Mouse (Mus musculus) embryonic facial prominence, embryonic 15.5 days (tissue): ENCODE measurements around the gene Chmp4b. TPM values are rescaled to one million over a fixed set of nuclear protein-coding genes. Genes with fewer than 3 reads are reported as not detected.

ENCODE experiments used
- ATAC-seq: fragments of 200-750 bp; cut with Nextera tagmentation; 2 replicates; pipeline ENCODE4 v1.8.0; 2017; ENCODE audit warnings: low read depth, moderate TSS enrichment; ENCODE audit not compliant: insufficient number of reproducible peaks, low FRiP score, low TSS enrichment
- H3K27ac ChIP-seq: fragments of 300-500 bp; sonication (generic); replicated peaks from 2 replicates; pipeline ENCODE4 v1.5.1; 2015; ENCODE audit warnings: mild to moderate bottlenecking, inconsistent platforms
- H3K27me3 ChIP-seq: fragments of 300-500 bp; sonication (generic); 2 replicates; pipeline ENCODE4 v1.6.1; 2015; ENCODE audit warnings: inconsistent platforms
- H3K36me3 ChIP-seq: fragments of 300-500 bp; sonication (generic); 2 replicates; pipeline ENCODE4 v1.6.1; 2015; ENCODE audit warnings: mild to moderate bottlenecking, inconsistent platforms
- H3K4me1 ChIP-seq: fragments of 300-500 bp; sonication (generic); 2 replicates; pipeline ENCODE4 v1.6.1; 2015; ENCODE audit warnings: inconsistent platforms
- H3K4me2 ChIP-seq: fragments of 300-500 bp; sonication (generic); replicated peaks from 2 replicates; pipeline ENCODE4 v1.6.1; 2015; ENCODE audit warnings: mild to moderate bottlenecking, inconsistent platforms
- H3K4me3 ChIP-seq: fragments of 300-500 bp; sonication (generic); replicated peaks from 2 replicates; pipeline ENCODE4 v1.5.1; 2015; ENCODE audit warnings: mild to moderate bottlenecking, inconsistent platforms
- H3K9ac ChIP-seq: fragments of 300-500 bp; sonication (generic); 2 replicates; pipeline ENCODE4 v1.6.1; 2015; ENCODE audit warnings: inconsistent platforms
- H3K9me3 ChIP-seq: fragments of 300-500 bp; sonication (generic); replicated peaks from 2 replicates; pipeline ENCODE4 v1.6.1; 2016; ENCODE audit warnings: inconsistent platforms
- WGBS: fragments of 180-500 bp; shearing (Covaris S2); methylation state at CpG from one replicate; pipeline ENCODE4 v1.1.7; 2015; 5-methylcytosine and 5-hydroxymethylcytosine counted together
- polyA plus RNA-seq: library from polyadenylated mRNA; unstranded; fragments of >200 nt; fragmentation: Nextera tagmentation; extraction: Ambion mirVana; gene quantifications from 2 replicates; pipeline ENCODE4 v1.2.1, GENCODE M21; 2015

The Chmp4b gene
- polyA plus RNA-seq, 1 experiment from 2014 or later: 38.1 TPM

DNA sequence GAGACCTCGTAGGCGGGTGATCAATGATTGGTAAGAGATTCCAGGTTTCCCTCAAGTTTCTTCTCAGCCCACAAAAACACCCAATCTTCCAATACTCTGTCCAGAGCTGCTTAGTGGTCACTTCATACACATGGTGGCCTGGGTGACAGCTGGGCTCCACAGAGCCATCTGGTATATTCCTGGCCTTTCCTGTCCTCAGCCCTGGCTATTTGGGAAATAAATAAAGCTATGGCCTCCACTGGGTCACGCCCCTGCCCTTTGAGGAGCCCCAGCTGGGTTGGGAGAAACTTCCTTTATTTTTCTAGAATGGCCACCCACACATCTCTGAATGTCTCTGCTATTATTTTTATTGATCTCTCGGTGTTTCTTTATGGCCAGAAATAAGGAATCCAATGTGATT is 72.0 kb downstream of the Chmp4b start:
- Histone ChIP-seq H3K9me3 (no peaks in the 10 kb centered on the region), H3K4me1 (no peaks in the 10 kb centered on the region), H3K4me3 (no peak overlapping the region), H3K4me2 (no peak overlapping the region), H3K9ac (no peak overlapping the region), H3K36me3 (no peaks in the 10 kb centered on the region), H3K27me3 (no peaks in the 10 kb centered on the region), H3K27ac (no peak overlapping the region)
- 87% methylated on average over 4 of the region's 4 CpGs for WGBS
- no peak for ATAC-seq

DNA sequence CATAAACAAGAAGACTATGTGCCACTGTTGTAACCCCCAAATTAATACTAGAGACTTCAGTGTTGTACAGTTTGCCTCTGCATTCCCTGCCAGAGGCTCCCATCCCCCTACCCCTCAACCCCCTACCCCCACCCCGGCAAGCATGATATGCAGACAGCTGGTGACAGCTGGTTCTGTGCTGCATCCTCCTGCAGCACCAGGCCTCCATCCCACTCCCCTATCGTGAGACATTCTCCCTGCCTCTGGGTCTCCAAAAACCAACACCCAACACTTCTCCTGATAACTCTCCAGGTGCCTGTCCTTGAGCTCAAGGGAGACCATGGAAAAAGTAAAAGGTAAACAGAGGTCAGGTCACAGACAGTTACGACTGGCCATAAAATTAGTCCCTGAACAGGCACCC is 78.2 kb downstream of the Chmp4b start:
- H3K36me3 ChIP-seq: no peaks in the 10 kb centered on the region
- no peak overlapping the region for H3K4me3 ChIP-seq
- no peak overlapping the region for H3K27ac ChIP-seq
- H3K9ac ChIP-seq: no peak overlapping the region
- 45% methylated on average over 3 of the region's 3 CpGs for WGBS
- H3K9me3 ChIP-seq: no peaks in the 10 kb centered on the region
- no peak overlapping the region for H3K4me2 ChIP-seq
- peaks cover 6% of the 10 kb centered on the region; the same call in 1 of the 2 replicates for H3K4me1 ChIP-seq
- no peaks in the 10 kb centered on the region for H3K27me3 ChIP-seq
- no peak for ATAC-seq

DNA sequence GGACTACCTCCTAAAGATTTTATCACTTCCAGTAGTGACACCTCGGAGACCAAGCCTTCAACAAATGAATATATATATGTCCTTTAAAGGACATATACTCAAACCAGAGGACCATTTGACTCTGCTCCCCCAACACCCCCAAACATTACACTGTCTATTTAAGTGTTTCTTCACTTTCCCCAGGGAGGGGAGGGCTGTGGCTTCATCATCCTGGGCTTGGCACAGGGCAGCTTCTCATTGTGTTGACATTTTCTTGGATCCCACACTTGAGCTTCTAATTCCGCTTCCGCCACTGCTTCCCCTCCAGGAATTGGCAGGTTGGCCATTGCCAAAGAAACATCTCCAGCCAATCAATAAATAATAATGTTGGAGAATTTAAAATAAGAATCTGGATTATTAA is 79.3 kb downstream of the Chmp4b start:
- WGBS: 64% methylated on average over 3 of the region's 3 CpGs
- no peaks in the 10 kb centered on the region for H3K9me3 ChIP-seq
- H3K4me3 ChIP-seq: no peak overlapping the region
- H3K9ac ChIP-seq: no peak overlapping the region
- peaks cover 6% of the 10 kb centered on the region; the same call in 1 of the 2 replicates for H3K4me1 ChIP-seq
- no peak for ATAC-seq
- H3K4me2 ChIP-seq: no peak overlapping the region
- H3K27ac ChIP-seq: no peak overlapping the region
- no peaks in the 10 kb centered on the region for H3K36me3 ChIP-seq
- no peaks in the 10 kb centered on the region for H3K27me3 ChIP-seq

DNA sequence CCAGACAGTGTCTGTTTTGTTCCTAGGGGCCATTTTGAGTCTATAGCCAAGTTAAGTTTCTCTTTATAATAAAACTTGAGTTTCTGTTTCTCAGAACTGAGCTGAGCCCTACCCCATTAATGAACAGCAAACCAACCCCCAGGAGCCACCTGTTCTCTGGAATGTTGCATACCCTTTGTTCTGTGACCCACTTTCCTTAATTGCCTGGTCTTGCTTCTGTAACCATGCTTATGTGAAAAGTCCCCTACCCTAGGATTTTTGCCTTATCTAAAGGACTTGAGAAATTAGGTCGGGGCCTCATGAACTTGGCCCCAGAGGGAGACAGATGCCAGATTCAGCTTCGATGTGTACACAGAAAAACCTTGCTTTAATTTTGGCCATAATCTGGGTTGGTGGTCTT is 80.4 kb downstream of the Chmp4b start:
- Histone ChIP-seq H3K27me3 (no peaks in the 10 kb centered on the region), H3K9me3 (no peaks in the 10 kb centered on the region), H3K4me1 (peaks cover 6% of the 10 kb centered on the region; the same call in 1 of the 2 replicates), H3K4me3 (no peak overlapping the region), H3K4me2 (no peak overlapping the region), H3K9ac (no peak overlapping the region), H3K27ac (no peak overlapping the region), H3K36me3 (no peaks in the 10 kb centered on the region)
- 42% methylated on average over 2 of the region's 2 CpGs for WGBS
- no peak for ATAC-seq

DNA sequence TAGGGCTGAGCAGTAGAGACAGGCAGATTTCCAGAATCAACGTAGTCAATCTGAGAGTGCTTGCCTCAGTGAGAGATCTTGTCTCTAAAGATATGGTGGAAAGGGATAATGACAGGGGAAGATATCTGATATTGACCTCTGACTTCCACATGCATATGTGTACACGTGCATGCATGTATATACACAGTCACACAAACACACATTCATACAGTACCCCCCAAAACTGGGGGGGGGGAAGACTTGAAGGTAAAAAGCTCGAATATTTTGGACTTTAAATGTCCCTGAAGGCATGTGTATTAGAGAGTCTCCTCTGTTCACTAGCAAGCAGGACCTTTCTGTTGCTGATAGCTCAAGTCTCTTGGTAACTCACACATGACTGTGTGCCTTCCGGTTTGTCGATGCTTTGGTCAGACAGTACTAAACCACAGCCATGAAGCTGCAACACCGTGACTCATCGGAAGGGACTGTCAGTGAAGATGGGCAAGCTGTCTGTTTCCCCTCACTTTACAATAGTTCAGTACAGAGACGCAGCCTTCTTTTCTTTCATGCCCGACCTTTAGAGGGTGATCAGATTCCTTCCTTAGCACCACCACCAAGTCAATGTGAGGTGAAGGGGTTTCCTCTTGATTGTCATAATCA is 81.1 kb downstream of the Chmp4b start:
- no peak overlapping the region for H3K9ac ChIP-seq
- H3K4me2 ChIP-seq: no peak overlapping the region
- H3K27ac ChIP-seq: no peak overlapping the region
- no peaks in the 10 kb centered on the region for H3K9me3 ChIP-seq
- no peaks in the 10 kb centered on the region for H3K27me3 ChIP-seq
- ATAC-seq: no peak
- H3K4me1 ChIP-seq: peaks cover 6% of the 10 kb centered on the region; the same call in 1 of the 2 replicates
- no peaks in the 10 kb centered on the region for H3K36me3 ChIP-seq
- 62% methylated on average over 9 of the region's 9 CpGs for WGBS
- no peak overlapping the region for H3K4me3 ChIP-seq

DNA sequence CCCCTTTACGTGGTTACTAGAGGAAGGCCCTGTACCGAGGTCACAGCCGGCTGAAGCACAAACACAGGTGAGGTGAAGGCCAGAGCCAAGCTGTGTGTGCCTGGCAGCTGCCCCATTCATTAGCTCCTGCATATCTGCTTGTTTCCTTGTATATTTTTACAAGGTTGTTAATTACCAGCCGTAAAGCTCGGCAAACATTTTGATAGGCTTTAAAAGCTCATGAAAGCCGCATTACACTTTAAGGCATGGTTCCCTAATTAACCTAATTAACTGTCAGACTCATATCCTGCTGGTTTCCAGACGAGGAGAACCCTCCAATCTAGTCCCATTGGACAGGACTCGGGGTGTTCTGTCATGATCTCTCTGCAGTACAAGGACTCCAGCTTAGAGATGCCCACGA is 83.5 kb downstream of the Chmp4b start:
- Histone ChIP-seq H3K27me3 (no peaks in the 10 kb centered on the region), H3K4me1 (peaks cover 6% of the 10 kb centered on the region; the same call in 1 of the 2 replicates), H3K9me3 (no peaks in the 10 kb centered on the region), H3K4me2 (no peak overlapping the region), H3K9ac (no peak overlapping the region), H3K36me3 (no peaks in the 10 kb centered on the region), H3K4me3 (no peak overlapping the region), H3K27ac (no peak overlapping the region)
- WGBS: 60% methylated on average over 9 of the region's 9 CpGs
- ATAC-seq: no peak

DNA sequence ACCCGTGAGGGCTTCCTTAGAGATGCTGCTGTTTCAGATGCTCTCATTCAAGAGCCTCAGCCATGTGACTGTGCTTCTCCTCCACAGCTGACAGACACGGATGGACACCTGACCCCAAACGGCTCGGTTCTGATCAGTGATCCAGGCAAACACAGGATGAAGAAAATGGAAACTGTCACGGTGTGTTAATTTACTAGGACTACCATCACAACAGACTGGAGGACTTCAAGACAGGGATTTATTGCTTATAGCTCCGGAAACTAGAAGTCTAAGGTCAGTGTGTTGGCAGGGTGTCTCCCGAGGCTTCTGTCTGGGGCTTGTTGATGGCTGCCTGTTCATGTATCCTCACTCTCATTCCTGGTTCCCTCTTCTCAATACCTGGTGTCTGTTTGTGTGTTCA is 83.9 kb downstream of the Chmp4b start:
- Histone ChIP-seq H3K4me2 (no peak overlapping the region), H3K9me3 (no peaks in the 10 kb centered on the region), H3K36me3 (no peaks in the 10 kb centered on the region), H3K27me3 (no peaks in the 10 kb centered on the region), H3K4me1 (peaks cover 6% of the 10 kb centered on the region; the same call in 1 of the 2 replicates), H3K9ac (no peak overlapping the region), H3K27ac (no peak overlapping the region), H3K4me3 (no peak overlapping the region)
- no peak for ATAC-seq
- 50% methylated on average over 7 of the region's 7 CpGs for WGBS

DNA sequence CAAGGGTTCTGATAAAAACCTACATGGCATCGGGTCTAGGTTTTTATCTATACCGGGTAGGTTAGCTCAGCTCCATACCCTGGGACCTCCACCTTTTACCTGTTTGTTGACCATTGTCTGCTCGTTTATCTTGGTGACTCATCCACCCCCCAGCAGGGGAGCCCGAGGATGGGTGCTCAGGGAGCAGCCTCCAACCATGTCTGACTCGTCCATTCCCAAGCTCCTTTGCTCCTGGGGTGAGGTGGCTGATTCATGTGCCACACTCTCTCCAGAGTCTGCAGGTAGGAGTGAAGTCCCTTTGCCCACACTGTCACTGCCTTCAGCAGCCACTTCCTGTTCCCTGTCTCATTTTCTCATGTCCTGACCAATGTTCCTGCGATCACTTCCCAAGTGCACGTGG is 84.5 kb downstream of the Chmp4b start:
- peaks cover 4% of the 10 kb centered on the region; the same call in 1 of the 2 replicates for H3K4me1 ChIP-seq
- no peak for ATAC-seq
- H3K27me3 ChIP-seq: no peaks in the 10 kb centered on the region
- H3K4me2 ChIP-seq: no peak overlapping the region
- H3K27ac ChIP-seq: no peak overlapping the region
- H3K9me3 ChIP-seq: no peaks in the 10 kb centered on the region
- no peak overlapping the region for H3K4me3 ChIP-seq
- no peaks in the 10 kb centered on the region for H3K36me3 ChIP-seq
- WGBS: 80% methylated on average over 7 of the region's 7 CpGs
- no peak overlapping the region for H3K9ac ChIP-seq

DNA sequence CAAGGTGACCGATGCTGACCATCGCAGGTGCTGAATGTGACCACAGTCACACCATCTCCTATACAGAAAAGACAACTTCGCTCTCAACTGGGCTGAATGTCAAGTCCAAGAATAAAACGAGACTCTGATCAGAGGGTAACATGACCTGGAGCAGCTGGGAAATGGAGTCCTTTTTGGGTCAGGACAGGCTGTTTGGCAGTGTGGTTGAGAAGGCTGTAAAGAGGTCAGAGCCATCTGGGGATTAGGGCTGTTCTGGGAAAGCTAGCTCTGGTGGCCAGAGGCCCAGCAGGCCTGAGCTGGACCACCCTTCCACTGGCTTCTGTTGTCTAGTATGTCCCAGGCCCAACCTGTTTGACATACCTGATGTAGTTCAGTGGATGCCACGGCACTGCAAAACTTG is 87.1 kb downstream of the Chmp4b start:
- Histone ChIP-seq H3K4me2 (no peak overlapping the region), H3K4me1 (no peaks in the 10 kb centered on the region), H3K9ac (no peak overlapping the region), H3K27ac (no peak overlapping the region), H3K4me3 (no peak overlapping the region), H3K9me3 (no peaks in the 10 kb centered on the region), H3K36me3 (no peaks in the 10 kb centered on the region), H3K27me3 (no peaks in the 10 kb centered on the region)
- WGBS: 81% methylated on average over 5 of the region's 5 CpGs
- ATAC-seq: no peak

DNA sequence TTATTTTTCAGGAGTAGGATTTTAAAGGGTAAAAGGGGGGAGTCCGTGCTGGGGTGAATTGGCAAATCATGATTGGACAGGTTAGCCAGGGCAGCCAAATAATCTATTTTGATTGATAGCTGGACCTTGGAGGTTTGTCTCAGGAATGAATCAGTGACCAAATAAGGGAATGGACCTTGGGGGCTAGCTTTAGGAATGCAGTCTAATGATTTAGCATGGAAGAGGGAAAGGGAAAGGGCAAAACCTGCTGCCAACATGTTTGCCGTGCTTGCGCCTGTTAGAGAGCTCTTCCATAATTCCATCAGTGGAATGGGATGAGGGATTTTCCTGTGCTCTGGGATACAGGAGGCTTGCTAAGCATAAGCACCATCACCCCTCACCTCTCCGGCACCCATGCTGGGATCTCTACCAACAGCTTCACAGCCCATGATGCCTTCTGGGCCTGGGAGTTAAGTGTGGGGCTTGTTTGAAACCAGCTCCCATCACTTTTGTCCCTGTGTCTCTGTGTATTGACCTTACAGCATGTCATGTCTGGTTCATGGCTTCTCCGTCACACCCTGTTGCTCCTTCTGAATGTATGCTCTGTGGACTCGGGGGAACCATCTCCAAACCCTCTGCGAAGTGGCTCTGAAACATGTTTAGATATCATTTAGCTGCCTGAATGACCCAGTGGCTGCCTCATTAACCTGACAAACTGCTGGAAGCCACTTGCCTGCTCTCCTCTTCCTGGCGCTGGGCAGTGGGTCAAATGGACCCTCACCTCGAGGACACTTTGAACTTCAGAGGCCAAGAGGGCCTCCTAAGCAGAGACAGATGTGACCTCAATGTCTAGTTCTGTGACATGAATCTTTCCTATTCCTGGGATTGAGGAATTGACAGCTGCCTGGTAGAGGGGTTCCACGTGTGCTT is 91.7 kb downstream of the Chmp4b start:
- H3K9ac ChIP-seq: no peak overlapping the region
- no peaks in the 10 kb centered on the region for H3K9me3 ChIP-seq
- no peaks in the 10 kb centered on the region for H3K36me3 ChIP-seq
- no peak overlapping the region for H3K27ac ChIP-seq
- no peak for ATAC-seq
- H3K4me3 ChIP-seq: no peak overlapping the region
- 49% methylated on average over 10 of the region's 10 CpGs for WGBS
- H3K4me2 ChIP-seq: no peak overlapping the region
- H3K27me3 ChIP-seq: no peaks in the 10 kb centered on the region
- no peaks in the 10 kb centered on the region for H3K4me1 ChIP-seq

DNA sequence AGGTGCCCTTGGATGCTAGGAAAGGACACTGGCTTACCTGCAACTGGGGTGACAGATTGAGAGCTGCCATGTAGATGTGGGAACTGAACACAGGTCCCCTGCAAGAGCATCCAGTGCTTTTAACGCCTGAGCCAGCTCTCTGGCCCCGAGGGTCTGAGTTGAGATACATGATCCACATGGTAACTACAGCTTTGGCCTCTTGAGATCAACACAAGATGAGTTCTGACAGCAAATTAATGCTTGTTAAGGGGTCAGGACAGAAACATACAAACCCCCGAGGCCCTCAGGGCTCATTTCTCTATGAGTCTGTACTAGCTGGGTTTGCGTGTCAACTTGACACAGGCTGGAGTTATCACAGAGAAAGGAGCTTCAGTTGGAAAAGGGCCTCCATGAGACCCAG is 92.4 kb downstream of the Chmp4b start:
- Histone ChIP-seq H3K4me2 (no peak overlapping the region), H3K27me3 (no peaks in the 10 kb centered on the region), H3K9ac (no peak overlapping the region), H3K36me3 (no peaks in the 10 kb centered on the region), H3K4me3 (no peak overlapping the region), H3K27ac (no peak overlapping the region), H3K4me1 (peaks cover 3% of the 10 kb centered on the region), H3K9me3 (no peaks in the 10 kb centered on the region)
- WGBS: 23% methylated on average over 4 of the region's 4 CpGs
- ATAC-seq: no peak
